Mouse (Mus musculus) G1E (cell line): ENCODE data around the gene Tenm2.

Source experiments
- CTCF ChIP-seq: IDR thresholded peaks from 2 replicates; pipeline ENCODE4 v1.5.1; 2012; ENCODE audit warnings: low read depth, low read length, inconsistent platforms, mixed read lengths
- GATA1 ChIP-seq: IDR thresholded peaks from 2 replicates; pipeline ENCODE4 v1.6.1; 2012; ENCODE audit warnings: borderline replicate concordance, low read length, inconsistent platforms, mixed read lengths

- TF ChIP-seq CTCF (no peak), GATA1 (no peak)
Observed at GRCm38 (mm10) chr11:36219586-36219985, 1016.2 kb downstream of the Tenm2 start.
